Mouse (Mus musculus) layer of hippocampus, adult 9-11 months (tissue): Measurements from ENCODE around the gene Srrt.
"Not testable (repeated sequence)": the region's sequence is repeated elsewhere in the genome, so short reads cannot be mapped to it uniquely, and the experiment has no call there.

Experiments
- DNase-seq: peaks from one replicate; pipeline ENCODE4 v3.0.0; 2022

Gene Srrt

GRCm38 (mm10) chr5:137294744-137295093, 12.8 kb downstream of the Srrt start:
- no peak for DNase-seq

- peak; percentile 98 for DNase-seq
Measured at GRCm38 (mm10) chr5:137293839-137294743, 13.4 kb downstream of the Srrt start, which contains the start of gene Ufsp1. Gene Ufsp1 (plus strand): TSS chr5:137294629.

GRCm38 (mm10) chr5:137293282-137293681, 14.2 kb downstream of the Srrt start:
- DNase-seq = peak; percentile 83

GRCm38 (mm10) chr5:137291381-137291926, 16.0 kb downstream of the Srrt start:
- DNase-seq = no peak

GRCm38 (mm10) chr5:137290677-137291076, 16.8 kb downstream of the Srrt start:
- no peak for DNase-seq

- no peak for DNase-seq
Measured at GRCm38 (mm10) chr5:137289591-137290365, 17.7 kb downstream of the Srrt start.

GRCm38 (mm10) chr5:137288999-137289470, 18.4 kb downstream of the Srrt start:
- no peak for DNase-seq

GRCm38 (mm10) chr5:137287953-137288743, 19.3 kb downstream of the Srrt start:
- peak; percentile 68 for DNase-seq

GRCm38 (mm10) chr5:137287032-137287952, 20.2 kb downstream of the Srrt start, which contains the start of gene Ache:
Gene Ache (plus strand): TSS chr5:137287519.
- peak; percentile 79 for DNase-seq

- DNase-seq = peak; percentile 91
Measured at GRCm38 (mm10) chr5:137286655-137287031, 20.8 kb downstream of the Srrt start.

GRCm38 (mm10) chr5:137285986-137286385, 21.5 kb downstream of the Srrt start:
- no peak for DNase-seq

GRCm38 (mm10) chr5:137285045-137285444, 22.4 kb downstream of the Srrt start:
- no peak for DNase-seq

- DNase-seq = not testable (repeated sequence)
Measured at GRCm38 (mm10) chr5:137284411-137284810, 23.1 kb downstream of the Srrt start.

GRCm38 (mm10) chr5:137277360-137278342, 29.8 kb downstream of the Srrt start:
- DNase-seq = no peak

- DNase-seq = no peak
Measured at GRCm38 (mm10) chr5:137268131-137268910, 39.2 kb downstream of the Srrt start.

- DNase-seq = no peak
Measured at GRCm38 (mm10) chr5:137264787-137265186, 42.7 kb downstream of the Srrt start.

GRCm38 (mm10) chr5:137263897-137264720, 43.4 kb downstream of the Srrt start:
- no peak for DNase-seq
